Mouse (Mus musculus) layer of hippocampus, postnatal 14 days (tissue): ENCODE measurements around the gene Ehbp1. TPM values are rescaled to one million over a fixed set of nuclear protein-coding genes. Genes with fewer than 3 reads are reported as not detected.

Experiments used
- DNase-seq, 2 experiments: peaks; one replicate each; pipeline ENCODE4 v3.0.0; 2021 to 2022; ENCODE audit warnings: low spot score in 2 of 2, mixed read lengths in 1 of 2
- total RNA-seq, 2 experiments: library from RNA; stranded (reverse); gene quantifications; 2 replicates each; pipeline ENCODE4 v1.2.3; 2021

The Ehbp1 gene
- total RNA-seq, 2 experiments from 2014 or later = 52.8 to 53.3 TPM

DNA sequence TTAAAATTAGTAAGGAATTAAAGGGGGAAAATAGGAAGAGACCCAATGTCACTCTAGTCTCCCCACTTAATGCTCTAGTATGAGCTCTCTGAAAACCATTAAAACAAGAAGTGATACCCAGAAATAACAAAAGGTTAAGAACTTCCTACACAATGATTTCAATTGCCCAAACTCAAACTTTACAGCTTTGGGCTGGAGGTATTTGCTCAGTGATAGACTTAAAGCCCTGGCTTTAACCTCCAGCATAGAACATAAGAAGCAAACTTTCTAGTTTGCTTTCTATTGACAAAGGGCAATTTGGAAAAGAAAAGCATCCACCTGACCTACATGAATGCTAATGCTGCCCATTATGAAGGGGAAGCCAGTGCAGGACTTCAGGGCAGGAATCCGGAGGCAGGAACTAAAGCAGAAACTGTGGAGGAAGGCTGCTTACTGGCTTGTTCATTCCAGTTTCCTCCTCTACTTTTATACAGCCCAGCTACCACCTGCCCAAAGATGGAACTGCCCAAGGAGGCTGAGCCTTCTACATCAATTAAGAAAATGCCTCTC, 353.6 kb downstream of the Ehbp1 start:
- DNase-seq = no peak

DNA sequence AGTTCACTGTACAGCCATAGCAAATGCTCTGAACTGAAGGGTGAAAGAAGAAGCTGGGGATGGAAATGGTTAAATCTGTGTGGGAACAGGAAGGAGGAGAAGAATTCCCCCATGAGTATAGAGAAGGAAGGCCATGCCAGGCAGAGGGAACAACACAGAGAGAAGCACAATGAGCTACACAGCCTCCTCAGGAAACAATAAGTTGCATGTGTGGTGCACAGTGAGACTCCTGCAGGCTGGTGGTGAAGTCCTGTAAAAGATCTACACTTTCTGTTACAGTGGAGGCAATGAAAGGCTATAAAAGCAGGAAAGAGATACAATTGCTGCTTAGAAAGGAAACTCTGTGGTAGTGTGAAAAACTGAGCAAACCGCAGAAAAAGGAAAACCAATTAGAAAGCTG, 357.0 kb downstream of the Ehbp1 start:
- no peak for DNase-seq

DNA sequence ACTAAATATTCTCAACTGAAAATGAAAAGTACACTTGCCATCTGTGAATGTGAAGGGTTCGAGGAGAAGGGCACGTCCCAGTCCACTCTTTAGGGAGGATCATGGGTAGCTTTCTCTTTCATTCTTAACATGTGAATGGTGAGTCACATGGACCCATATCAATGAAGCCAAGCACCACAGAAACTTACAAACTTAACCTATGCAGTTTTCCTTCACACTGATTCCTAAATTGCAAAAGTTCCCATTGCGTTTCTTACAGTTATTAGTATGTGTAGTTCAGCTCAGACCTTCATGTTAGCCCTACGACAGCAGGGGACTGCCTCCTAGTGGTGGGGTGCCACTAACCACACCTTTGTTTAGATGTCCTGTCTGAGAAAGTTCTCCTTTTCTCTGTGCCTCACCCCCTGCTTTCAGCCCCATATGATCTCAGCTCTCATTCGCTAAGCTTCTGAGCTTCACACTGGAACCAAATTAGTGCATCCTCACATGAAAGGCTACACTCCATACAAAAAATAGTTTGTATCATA, 368.0 kb downstream of the Ehbp1 start:
- DNase-seq = no peak

DNA sequence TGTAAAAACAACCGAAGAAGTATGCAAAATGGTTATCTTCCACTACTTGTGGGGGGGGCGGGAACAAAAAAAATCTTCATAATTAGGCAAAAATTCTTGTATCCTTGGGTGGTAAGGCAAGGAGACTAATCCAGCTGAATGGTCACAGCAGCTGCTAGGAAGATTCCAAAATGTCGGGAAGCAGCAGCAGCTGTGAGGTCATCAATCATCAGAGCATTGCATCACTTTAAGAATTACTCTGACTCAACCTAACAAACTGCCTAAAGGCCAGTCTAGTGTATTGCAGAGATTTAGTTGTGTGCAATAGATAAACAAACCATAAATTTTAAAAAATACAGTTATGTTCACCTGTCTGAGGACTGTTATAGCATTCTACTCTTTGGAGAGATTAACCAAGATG, 368.5 kb downstream of the Ehbp1 start:
- no peak for DNase-seq

DNA sequence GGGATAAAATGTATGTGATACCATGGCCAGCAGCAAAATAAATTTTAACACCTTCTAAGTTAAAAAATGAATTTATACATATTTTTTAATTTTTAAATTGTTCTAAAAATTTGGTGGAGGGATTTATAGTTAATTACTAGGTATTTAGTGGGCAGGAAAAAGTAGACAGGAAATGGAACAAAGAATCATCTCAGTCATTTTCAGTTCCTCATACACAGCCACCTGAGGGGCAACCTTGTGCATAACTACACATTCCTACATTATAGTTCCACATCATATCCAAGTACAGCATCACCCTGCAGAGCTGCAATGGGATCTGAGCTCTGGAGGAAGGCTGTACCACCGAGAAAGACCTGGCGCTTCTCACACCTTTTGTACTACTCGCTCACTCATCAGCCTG, 373.2 kb downstream of the Ehbp1 start:
- DNase-seq = no peak

Other genes with a start within 250 kb of the Ehbp1 start
- 1 to 10 TPM; 5.1 to 5.6 TPM for gene Tmem17, start 169.8 kb upstream of the Ehbp1 start, total RNA-seq